Mouse (Mus musculus): ENCODE results near the gene Adm. TPM values are rescaled to one million over a fixed set of nuclear protein-coding genes. Genes with fewer than 3 reads are reported as not detected.

Gene Adm
- polyA plus RNA-seq, 1 experiment, result 23.5 TPM

DNA sequence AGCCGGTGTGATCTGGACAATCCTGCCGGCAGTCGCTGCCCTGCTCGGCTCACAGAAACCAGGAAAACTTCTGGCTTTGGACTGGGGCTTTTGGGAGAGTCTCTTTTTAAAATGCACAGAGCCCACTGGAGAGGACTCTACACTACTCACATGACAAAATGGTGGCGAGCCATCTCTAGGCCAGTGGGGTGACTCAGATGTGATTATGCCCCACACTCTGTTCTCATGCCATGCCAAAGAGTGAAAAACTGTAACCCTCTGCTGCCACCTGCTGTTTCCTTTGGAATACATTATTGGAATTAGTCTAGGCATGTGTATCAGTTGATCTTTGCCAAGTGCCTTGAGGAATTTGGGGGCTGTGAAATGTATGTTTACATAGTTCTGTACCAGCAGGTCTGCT lies 17.9 kb downstream of the Adm start:
- H3K4me1 ChIP-seq (ENCODE audit: control insufficient read depth, insufficient read depth, low read length), result peaks cover 12% of the 10 kb centered on the region
- no peak overlapping the region for H3K27ac ChIP-seq (ENCODE audit: insufficient read depth, low read length)
- TF ChIP-seq CTCF (IDR thresholded peaks at IDR 0.05; ENCODE audit: borderline replicate concordance, insufficient read depth, low read length) (peak; percentile 25; the same call in 1 of the 2 replicates), POLR2A (IDR thresholded peaks at IDR 0.05; ENCODE audit: low read depth, low read length) (no peak)
- no peak overlapping the region for H3K4me3 ChIP-seq (ENCODE audit: insufficient read depth, low read length)

DNA sequence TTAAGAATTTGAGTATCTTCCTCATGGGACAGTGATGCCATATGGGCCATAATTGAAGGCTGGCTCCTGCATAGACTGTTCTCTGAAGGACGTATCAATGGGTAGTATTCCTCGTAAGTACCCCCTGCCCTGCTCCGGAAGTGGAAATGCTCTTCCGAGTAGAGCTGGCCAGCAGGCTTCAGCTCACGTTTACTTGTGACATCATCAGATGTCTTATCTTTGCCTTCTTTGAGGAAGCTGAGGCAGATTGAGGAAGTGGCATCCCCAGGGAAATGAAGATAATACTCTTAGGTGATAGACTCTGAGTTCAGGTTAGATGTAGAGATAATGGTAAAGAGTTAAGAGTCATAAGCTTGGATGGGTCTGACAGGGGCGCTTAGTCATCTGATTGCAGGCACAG lies 18.4 kb downstream of the Adm start:
- TF ChIP-seq POLR2A (IDR thresholded peaks at IDR 0.05; ENCODE audit: low read depth, low read length), result no peak
- H3K4me3 ChIP-seq (ENCODE audit: insufficient read depth, low read length), result no peak overlapping the region

DNA sequence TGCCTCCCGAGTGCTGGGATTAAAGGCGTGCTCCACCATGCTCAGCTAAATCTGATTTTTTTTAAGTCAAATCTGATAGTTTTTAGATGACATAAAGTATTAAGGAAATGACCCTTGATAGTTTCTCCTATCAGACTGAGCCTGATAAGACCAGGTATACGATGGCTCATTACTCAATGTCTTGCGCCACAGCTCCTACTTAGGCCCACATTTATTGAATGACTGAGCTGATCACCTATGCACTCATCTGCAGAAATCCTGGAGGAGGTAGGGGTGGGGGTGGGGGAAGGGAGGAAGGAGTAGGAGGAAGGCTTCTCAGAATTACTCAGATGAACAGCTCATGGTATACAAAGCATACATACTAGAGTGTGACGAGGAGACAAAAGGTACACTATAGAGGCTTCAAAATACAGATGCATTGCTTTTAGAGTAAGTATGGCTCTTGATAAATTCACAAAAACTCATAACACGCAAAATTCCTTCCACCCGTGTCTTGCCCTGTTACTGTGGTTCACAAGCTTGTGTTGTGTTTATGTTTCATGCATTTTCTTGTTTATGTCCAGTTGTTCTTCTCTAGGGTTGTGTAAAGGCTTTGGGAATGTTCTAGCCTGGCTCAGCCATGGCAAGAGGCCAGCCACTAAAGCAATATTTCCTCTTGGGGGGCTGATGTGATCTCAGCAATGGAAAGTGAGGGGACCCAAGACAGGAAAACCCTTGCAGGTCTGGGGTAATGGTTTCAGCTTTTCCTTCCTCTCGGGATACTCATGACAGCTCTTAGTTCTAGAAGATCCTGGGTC lies 19.3 kb downstream of the Adm start:
- TF ChIP-seq CTCF (IDR thresholded peaks at IDR 0.05; ENCODE audit: borderline replicate concordance, insufficient read depth, low read length) (no peak), POLR2A (IDR thresholded peaks at IDR 0.05; ENCODE audit: low read depth, low read length) (no peak)
- H3K4me3 ChIP-seq (ENCODE audit: insufficient read depth, low read length), result no peak overlapping the region
- peaks cover 14% of the 10 kb centered on the region for H3K4me1 ChIP-seq (ENCODE audit: control insufficient read depth, insufficient read depth, low read length)
- H3K27ac ChIP-seq (ENCODE audit: insufficient read depth, low read length), result no peak overlapping the region

More for the DNA sequence above, 18.4 kb downstream of the Adm start:
- Histone ChIP-seq H3K27ac (ENCODE audit: insufficient read depth, low read length) (no peak overlapping the region), H3K4me1 (ENCODE audit: control insufficient read depth, insufficient read depth, low read length) (peaks cover 12% of the 10 kb centered on the region)

DNA sequence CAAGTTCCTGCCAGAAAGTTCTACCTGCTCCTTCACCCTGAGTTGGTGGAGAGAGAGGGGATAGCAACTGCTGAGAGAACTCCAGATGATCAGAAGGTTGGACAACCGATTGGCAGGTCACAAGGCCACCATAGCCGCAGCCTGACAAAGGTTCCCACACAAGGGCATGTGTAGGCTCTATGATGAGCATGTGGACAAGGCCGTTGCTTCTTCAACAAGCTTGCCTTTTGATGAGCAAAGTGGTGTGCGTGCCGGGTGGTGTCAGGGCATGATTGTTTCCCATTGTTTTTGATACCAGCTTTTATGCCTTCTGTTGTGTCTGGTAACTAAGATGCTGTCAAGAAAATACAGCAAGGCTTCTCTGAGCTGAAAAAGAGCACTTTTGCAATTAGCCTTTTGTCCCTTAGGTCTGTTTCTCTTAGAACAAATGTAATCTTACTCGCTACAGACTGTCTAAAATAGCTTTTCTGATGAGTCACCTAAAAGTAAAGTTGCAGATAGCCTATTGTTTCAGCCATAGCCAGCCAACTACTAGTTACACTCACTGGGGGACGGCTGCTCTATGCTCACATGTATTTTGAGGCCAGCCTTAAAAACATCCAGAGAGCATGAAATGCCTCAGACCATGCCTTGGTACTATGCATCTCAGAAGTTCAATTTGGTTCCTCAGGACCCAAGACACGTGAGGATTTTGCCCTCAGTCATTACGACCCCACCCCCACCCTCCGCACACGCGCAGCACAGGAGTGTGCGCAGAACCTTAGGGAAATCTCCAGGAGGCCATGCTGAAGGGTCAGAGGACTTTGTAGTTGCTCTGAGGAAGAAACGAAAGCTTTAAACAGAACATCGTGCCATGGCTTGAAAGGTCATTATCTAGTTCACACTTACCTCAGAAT lies 20.3 kb downstream of the Adm start:
- TF ChIP-seq POLR2A (IDR thresholded peaks at IDR 0.05; ENCODE audit: low read depth, low read length), result no peak
- TF ChIP-seq CTCF (IDR thresholded peaks at IDR 0.05; ENCODE audit: borderline replicate concordance, insufficient read depth, low read length), result no peak
- Histone ChIP-seq H3K4me3 (ENCODE audit: insufficient read depth, low read length) (no peak overlapping the region), H3K27ac (ENCODE audit: insufficient read depth, low read length) (peak overlapping the region; percentile 30; the same call in 1 of the 2 replicates)

DNA sequence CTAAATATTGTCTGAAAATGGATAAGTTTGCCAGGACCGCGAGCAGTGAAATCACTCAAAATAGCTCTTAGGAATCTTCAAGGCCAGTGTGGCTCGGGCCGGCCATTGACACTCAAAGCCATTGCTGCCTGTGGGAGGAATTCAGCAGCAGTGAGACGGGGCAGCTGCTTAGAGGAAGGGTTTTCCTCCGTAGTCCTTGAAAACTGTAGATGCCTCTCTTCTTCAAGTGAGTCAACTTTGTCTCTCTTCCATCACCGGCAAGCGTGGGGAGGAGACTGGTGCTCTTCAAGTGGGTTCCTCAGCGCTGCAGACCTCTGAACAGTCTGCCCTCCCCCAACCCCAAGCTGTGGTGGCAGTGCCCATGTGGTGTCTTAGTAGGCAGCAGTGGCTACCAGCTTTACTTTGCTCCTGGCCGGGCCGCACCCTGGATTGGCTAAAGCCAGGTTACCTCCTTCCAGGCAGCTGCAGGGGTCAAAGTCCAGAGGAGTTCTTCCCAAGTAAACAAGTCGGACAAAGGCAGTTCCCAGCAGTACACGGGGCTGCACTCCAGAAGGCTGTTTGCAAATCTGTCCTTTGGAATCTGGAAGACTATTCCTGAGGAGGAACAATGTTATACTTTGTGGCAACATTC lies 21.1 kb downstream of the Adm start:
- TF ChIP-seq POLR2A (IDR thresholded peaks at IDR 0.05; ENCODE audit: low read depth, low read length) (no peak), CTCF (IDR thresholded peaks at IDR 0.05; ENCODE audit: borderline replicate concordance, insufficient read depth, low read length) (no peak)
- H3K27ac ChIP-seq (ENCODE audit: insufficient read depth, low read length), result no peak overlapping the region

More for the DNA sequence above, 20.3 kb downstream of the Adm start:
- H3K4me1 ChIP-seq (ENCODE audit: control insufficient read depth, insufficient read depth, low read length), result peaks cover 14% of the 10 kb centered on the region

DNA sequence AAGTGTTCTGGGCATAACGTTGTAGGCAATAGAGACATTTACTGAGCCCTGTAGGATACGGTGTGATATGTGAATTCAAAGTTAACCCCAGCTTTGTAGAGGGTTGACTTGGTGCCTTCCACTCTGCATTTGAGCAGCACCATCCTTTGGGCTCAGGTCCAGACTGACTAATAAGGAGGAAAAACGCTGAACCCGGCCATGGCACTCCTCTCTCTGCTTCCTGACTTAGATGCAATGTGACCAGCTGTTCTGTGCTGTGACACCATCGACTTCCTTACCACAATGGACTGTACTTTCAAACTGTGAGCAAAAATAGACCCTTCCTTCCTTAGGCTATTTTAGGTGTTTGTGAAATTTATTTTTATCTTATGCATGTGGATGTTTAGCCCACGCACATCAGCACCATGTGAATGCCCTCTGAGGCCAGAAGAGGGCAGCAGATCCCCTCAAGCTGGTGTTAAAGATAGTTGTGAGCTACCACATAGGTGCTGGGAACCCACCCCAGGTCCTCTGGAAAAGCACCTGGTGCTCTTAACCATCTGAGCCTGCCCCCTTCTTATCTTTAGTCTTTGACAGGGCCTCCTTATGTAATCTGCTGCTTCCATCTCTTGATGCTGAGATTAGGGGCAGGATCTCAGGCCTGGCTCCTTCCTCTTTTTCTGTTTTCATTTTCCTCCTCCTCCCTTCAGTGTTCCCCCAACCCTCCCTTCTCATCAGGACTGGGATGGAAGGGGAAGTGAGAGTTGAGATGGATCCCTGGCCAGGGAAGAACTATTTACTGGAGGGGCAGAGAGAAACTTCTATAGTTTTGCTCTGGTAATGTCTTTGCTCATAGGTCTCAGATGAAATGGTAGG lies 21.9 kb downstream of the Adm start:
- H3K4me1 ChIP-seq (ENCODE audit: control insufficient read depth, insufficient read depth, low read length), result peaks cover 11% of the 10 kb centered on the region
- no peak overlapping the region for H3K27ac ChIP-seq (ENCODE audit: insufficient read depth, low read length)
- no peak overlapping the region for H3K4me3 ChIP-seq (ENCODE audit: insufficient read depth, low read length)
- TF ChIP-seq CTCF (IDR thresholded peaks at IDR 0.05; ENCODE audit: borderline replicate concordance, insufficient read depth, low read length) (no peak), POLR2A (IDR thresholded peaks at IDR 0.05; ENCODE audit: low read depth, low read length) (no peak)

More for the DNA sequence above, 21.1 kb downstream of the Adm start:
- peaks cover 14% of the 10 kb centered on the region for H3K4me1 ChIP-seq (ENCODE audit: control insufficient read depth, insufficient read depth, low read length)
- H3K4me3 ChIP-seq (ENCODE audit: insufficient read depth, low read length), result no peak overlapping the region

DNA sequence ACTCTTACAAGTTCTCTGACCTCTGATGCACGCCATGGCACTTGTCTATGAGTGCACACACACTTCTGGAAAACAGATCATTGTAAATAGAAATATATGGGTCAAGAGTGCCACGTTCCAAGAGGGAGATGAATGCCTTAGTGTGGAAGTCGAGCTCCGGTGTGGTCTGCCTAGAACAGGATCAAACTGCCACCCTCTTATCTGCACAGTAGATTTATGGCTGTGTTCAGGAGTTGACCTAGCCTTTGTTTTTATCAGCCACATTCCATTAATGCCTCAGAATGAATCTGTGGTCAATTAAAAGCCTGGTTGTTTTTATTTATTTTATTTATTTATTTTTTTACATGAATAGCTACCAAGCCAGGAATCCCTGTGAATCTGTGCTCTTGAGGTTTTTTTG lies 23.0 kb downstream of the Adm start:
- TF ChIP-seq POLR2A (IDR thresholded peaks at IDR 0.05; ENCODE audit: low read depth, low read length) (no peak), CTCF (IDR thresholded peaks at IDR 0.05; ENCODE audit: borderline replicate concordance, insufficient read depth, low read length) (no peak)
- H3K27ac ChIP-seq (ENCODE audit: insufficient read depth, low read length), result no peak overlapping the region
- no peak overlapping the region for H3K4me3 ChIP-seq (ENCODE audit: insufficient read depth, low read length)
- peaks cover 13% of the 10 kb centered on the region for H3K4me1 ChIP-seq (ENCODE audit: control insufficient read depth, insufficient read depth, low read length)

DNA sequence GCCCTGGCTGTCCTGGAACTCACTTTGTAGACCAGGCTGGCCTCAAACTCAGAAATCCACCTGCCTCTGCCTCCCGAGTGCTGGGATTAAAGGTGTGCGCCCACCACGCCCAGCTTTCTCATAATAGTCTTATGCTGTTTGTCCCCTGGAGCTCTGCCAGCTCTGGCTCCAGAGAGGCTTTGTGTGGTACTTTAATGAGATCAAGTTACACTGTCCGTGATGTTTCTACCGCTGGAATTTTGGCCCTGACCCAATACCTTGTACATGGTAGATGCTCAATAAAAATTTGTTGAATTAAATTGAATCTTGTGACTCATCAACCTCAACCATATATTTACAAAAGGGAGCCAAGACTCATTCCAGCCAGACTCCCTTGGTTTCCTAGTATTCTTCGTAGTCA lies 23.6 kb downstream of the Adm start:
- Histone ChIP-seq H3K4me1 (ENCODE audit: control insufficient read depth, insufficient read depth, low read length) (peaks cover 13% of the 10 kb centered on the region), H3K27ac (ENCODE audit: insufficient read depth, low read length) (peak overlapping the region; percentile 65; the same call in 1 of the 2 replicates), H3K4me3 (ENCODE audit: insufficient read depth, low read length) (no peak overlapping the region)
- TF ChIP-seq POLR2A (IDR thresholded peaks at IDR 0.05; ENCODE audit: low read depth, low read length) (no peak), CTCF (IDR thresholded peaks at IDR 0.05; ENCODE audit: borderline replicate concordance, insufficient read depth, low read length) (no peak)

DNA sequence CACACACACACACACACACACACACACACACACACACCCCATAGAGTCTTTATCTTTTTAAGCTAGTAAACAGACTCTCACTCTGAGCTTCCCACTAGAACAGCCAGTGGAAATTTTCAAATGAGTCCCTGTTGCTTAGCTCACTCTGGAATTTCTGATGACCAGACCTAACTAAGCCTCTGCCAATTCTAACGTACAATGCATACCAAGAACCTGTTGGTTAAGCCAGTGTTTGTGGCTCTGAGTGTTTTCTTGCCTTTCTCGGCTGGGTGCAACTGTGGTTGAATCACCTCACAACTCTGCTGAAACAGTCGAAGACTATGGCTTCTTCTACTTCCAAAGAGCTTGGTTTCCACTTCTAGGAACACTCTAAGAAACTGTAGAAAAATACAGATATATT lies 27.8 kb downstream of the Adm start:
- Histone ChIP-seq H3K4me3 (ENCODE audit: insufficient read depth, low read length) (no peak overlapping the region), H3K4me1 (ENCODE audit: control insufficient read depth, insufficient read depth, low read length) (peaks cover 4% of the 10 kb centered on the region), H3K27ac (ENCODE audit: insufficient read depth, low read length) (no peak overlapping the region)
- TF ChIP-seq CTCF (IDR thresholded peaks at IDR 0.05; ENCODE audit: borderline replicate concordance, insufficient read depth, low read length) (no peak), POLR2A (IDR thresholded peaks at IDR 0.05; ENCODE audit: low read depth, low read length) (no peak)
